Mouse (Mus musculus): ENCODE data around the gene Wdr95.

Wdr95 gene

GRCm38 (mm10) chr5:149661428-149661827, 132.9 kb downstream of the Wdr95 start:
- no peak for DNase-seq (ENCODE audit: low read depth, low spot score)
